Comparison of ENCODE assay signal across 16 mouse cellular contexts in the genomic region with DNA sequence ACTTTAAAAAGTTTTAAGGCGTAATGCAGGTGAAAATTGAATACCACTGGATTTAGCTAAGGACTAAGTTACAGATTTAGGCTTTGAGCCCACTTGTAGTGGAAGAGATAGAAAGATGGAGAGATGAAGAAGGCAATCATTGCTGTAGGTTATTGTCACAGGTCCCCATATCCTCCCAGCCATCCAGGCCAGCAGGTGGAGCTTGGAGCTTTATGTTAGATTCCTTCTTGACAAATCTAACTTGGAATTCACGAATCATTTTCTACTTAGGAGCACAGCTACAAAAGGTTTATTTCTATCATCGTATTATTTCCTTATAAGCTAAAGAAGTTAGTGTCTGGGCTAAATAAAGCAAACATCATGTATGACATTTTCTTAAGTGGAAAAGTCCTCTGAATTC.
A peak's percentile ranks its signal among the peaks of the same experiment; 100 is the strongest.
DNase-seq lines count a peak whose midpoint lies in the region; ATAC-seq and TF ChIP-seq lines count a peak whose summit lies in the region.
"Had no signal": no experiment of that assay in that cellular context is flagged by ENCODE, and none has a peak within 500 bp of the region (broad histone marks: within the 10 kb centered on the region; RNA-seq: fewer than 3 reads in every experiment).

No protein-coding gene starts in this region.

- no peaks in the 10 kb centered on the region for H3K36me3 ChIP-seq in heart, adult 2 months (ENCODE audit: control insufficient read depth, insufficient read depth, low read length)
- H3K36me3 ChIP-seq: embryonic facial prominence, embryonic 12.5 days; neural tube, embryonic 15.5 days had no signal

- no peak for TF ChIP-seq EP300 in heart, adult 2 months (IDR thresholded peaks at IDR 0.05; ENCODE audit: insufficient read depth, low read depth, low read length)

- no peak for TF ChIP-seq POLR2A in heart, adult 2 months (IDR thresholded peaks at IDR 0.05; ENCODE audit: insufficient read depth, low read depth, low read length)

- H3K4me3 ChIP-seq in heart, adult 2 months: no peak overlapping the region
- H3K4me3 ChIP-seq: embryonic facial prominence, embryonic 12.5 days; megakaryocyte, embryonic 14.5 days; neural tube, embryonic 15.5 days had no signal

- ATAC-seq in erythroblast, adult 5-6 weeks (replicated peaks; ENCODE audit: low FRiP score, poor library complexity, severe bottlenecking): no peak
- ATAC-seq: lung, postnatal 0 days had no signal

- no peaks in the 10 kb centered on the region for H3K4me1 ChIP-seq in heart, adult 2 months (ENCODE audit: control insufficient read depth, insufficient read depth, low read length)
- H3K4me1 ChIP-seq: embryonic facial prominence, embryonic 12.5 days; megakaryocyte, embryonic 14.5 days; neural tube, embryonic 15.5 days had no signal

- H3K27ac ChIP-seq in heart, adult 2 months: no peak overlapping the region
- H3K27ac ChIP-seq: embryonic facial prominence, embryonic 12.5 days; liver, embryonic 14.5 days; neural tube, embryonic 15.5 days had no signal

- no peaks in the 10 kb centered on the region for H3K79me2 ChIP-seq in heart, adult 2 months (replicated peaks; ENCODE audit: control insufficient read depth, insufficient read depth, low read length)

- H3K27me3 ChIP-seq in heart, adult 2 months (ENCODE audit: control insufficient read depth, insufficient read depth, low read length): no peaks in the 10 kb centered on the region
- H3K27me3 ChIP-seq: embryonic facial prominence, embryonic 12.5 days; megakaryocyte, embryonic 14.5 days; neural tube, embryonic 15.5 days had no signal

- TF ChIP-seq CTCF in heart, adult 2 months (IDR thresholded peaks at IDR 0.05): peak; percentile 21

- no peak overlapping the region for H3K9ac ChIP-seq in heart, adult 2 months (ENCODE audit: low read depth, low read length)
- H3K9ac ChIP-seq: embryonic facial prominence, embryonic 12.5 days; liver, embryonic 14.5 days; neural tube, embryonic 15.5 days had no signal

- intact Hi-C loops in heart, adult 2 months (cut with DNase I): no loop called here
- intact Hi-C loops in left cerebral cortex, postnatal 14 days (cut with DNase I): no loop called here

- DNase-seq in heart, adult 2 months: no peak
- no peak for DNase-seq in heart, adult 18-20 months
- peak; percentile 13 to 20 for DNase-seq in left cerebral cortex, adult 18-20 months (ENCODE audit: low spot score in 2 of 2)
- DNase-seq in left cerebral cortex, adult 8-10 months (ENCODE audit: low spot score in 2 of 2): no peak
- peak; percentile 55 for DNase-seq in brain, adult 2 months (ENCODE audit: low read depth, low spot score)
- DNase-seq in left cerebral cortex, postnatal 14 days (ENCODE audit: low spot score in 2 of 2): peak; percentile 17 to 45
- no peak for DNase-seq in spleen, postnatal 10 days (ENCODE audit: low spot score in 2 of 2)
- DNase-seq: adrenal gland, adult 8-10 months; cerebellum, postnatal 36 days; thymus, postnatal 25 days had no signal

- WGBS in heart, adult 2 months: 71% methylated on average over 3 of the region's 3 CpGs

Comparison
In these comparisons a context has a peak if more than half of its experiments do, and no peak if none do; other contexts are left out.
1. DNase-seq: peak in left cerebral cortex, adult 18-20 months (2 of 2), brain, adult 2 months (single experiment) and left cerebral cortex, postnatal 14 days (2 of 2); none in heart, adult 2 months (0 of 2), heart, adult 18-20 months (0 of 2), left cerebral cortex, adult 8-10 months (0 of 2) and spleen, postnatal 10 days (0 of 2).